Mouse (Mus musculus) bone marrow macrophage, adult 2 months (primary cell): ENCODE data around the gene Pgd.

Experiments used
- CTCF ChIP-seq: IDR thresholded peaks from 2 replicates; pipeline ENCODE4 v1.5.1; 2012; ENCODE audit warnings: low read depth, mild to moderate bottlenecking, low read length, moderate library complexity
- POLR2A ChIP-seq: IDR thresholded peaks from 2 replicates; pipeline ENCODE4 v1.6.1; 2012; ENCODE audit warnings: mild to moderate bottlenecking, low read depth, low read length, borderline replicate concordance

DNA sequence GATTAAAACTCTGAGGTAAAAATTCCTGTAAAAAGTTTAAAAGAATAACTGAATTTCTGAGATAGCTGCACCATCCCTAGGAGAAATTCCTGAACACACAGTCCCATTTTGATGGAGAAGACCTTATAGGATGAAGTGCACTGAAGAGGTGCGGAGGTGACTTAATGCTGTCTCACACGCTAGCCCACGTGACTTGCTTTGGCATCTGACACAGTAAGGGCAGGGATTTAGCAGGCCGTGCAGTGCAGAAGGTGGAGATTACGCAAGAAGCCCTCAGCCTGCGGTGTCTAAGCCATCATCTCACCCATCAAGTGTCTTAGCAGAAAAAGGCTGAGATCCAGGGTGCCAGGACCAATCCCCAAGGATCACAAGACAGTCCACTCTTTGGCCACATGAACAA is 5.4 kb downstream of the Pgd start:
- TF ChIP-seq CTCF = no peak
- no peak for TF ChIP-seq POLR2A
